Mouse (Mus musculus): ENCODE measurements around the gene Ces2g. TPM values are rescaled to one million over a fixed set of nuclear protein-coding genes. Genes with fewer than 3 reads are reported as not detected.

Ces2g gene
- 37.7 and 39.0 TPM in 2 replicates for polyA plus RNA-seq (2015; fragmentation: Nextera tagmentation; extraction: Ambion mirVana)

GRCm38 (mm10) chr8:104961537-104961961 lies at the start of gene Ces2g:
Gene Ces2g, plus strand, starts transcription at chr8:104961718.

GRCm38 (mm10) chr8:104925972-104926596 lies 35.4 kb upstream of the Ces2g start, which contains the start of gene Ces2e:
Gene Ces2e, plus strand, starts transcription at chr8:104926260.

GRCm38 (mm10) chr8:104947056-104947455 lies 14.5 kb upstream of the Ces2g start, which contains the start of gene Ces2f:
Gene Ces2f, plus strand, starts transcription at chr8:104947356.

GRCm38 (mm10) chr8:105000586-105000985 lies 39.1 kb downstream of the Ces2g start, which contains the start of gene Ces2h:
Gene Ces2h, plus strand, starts transcription at chr8:105000853.

Other genes with a start within 250 kb of the Ces2g start
- gene Ces2a, start 227.7 kb upstream of the Ces2g start, polyA plus RNA-seq (2015; fragmentation: Nextera tagmentation; extraction: Ambion mirVana): 0.15 TPM in 1 of 2 replicates, not detected in the other
- not detected in 2 replicates for gene Ces2b, start 130.1 kb upstream of the Ces2g start, polyA plus RNA-seq (2015; fragmentation: Nextera tagmentation; extraction: Ambion mirVana)
- gene Ces2c, start 114.7 kb upstream of the Ces2g start, polyA plus RNA-seq (2015; fragmentation: Nextera tagmentation; extraction: Ambion mirVana): not detected in 2 replicates
- 0.15 and 0.20 TPM in 2 replicates for gene Ces2e, start 35.5 kb upstream of the Ces2g start, polyA plus RNA-seq (2015; fragmentation: Nextera tagmentation; extraction: Ambion mirVana)
- not detected in 2 replicates for gene Ces2f, start 14.4 kb upstream of the Ces2g start, polyA plus RNA-seq (2015; fragmentation: Nextera tagmentation; extraction: Ambion mirVana)
- not detected in 2 replicates for gene Ces2h, start 39.1 kb downstream of the Ces2g start, polyA plus RNA-seq (2015; fragmentation: Nextera tagmentation; extraction: Ambion mirVana)
- gene Ces3a, start 86.9 kb downstream of the Ces2g start, polyA plus RNA-seq (2015; fragmentation: Nextera tagmentation; extraction: Ambion mirVana): 0.17 TPM in 1 of 2 replicates, not detected in the other
- gene Ces3b, start 122.0 kb downstream of the Ces2g start, polyA plus RNA-seq (2015; fragmentation: Nextera tagmentation; extraction: Ambion mirVana): not detected in 2 replicates
- not detected in 2 replicates for gene Ces4a, start 170.1 kb downstream of the Ces2g start, polyA plus RNA-seq (2015; fragmentation: Nextera tagmentation; extraction: Ambion mirVana)
- 21.4 and 26.8 TPM in 2 replicates for gene Cbfb, start 209.0 kb downstream of the Ces2g start, polyA plus RNA-seq (2015; fragmentation: Nextera tagmentation; extraction: Ambion mirVana)